Mouse (Mus musculus) heart, postnatal 14 days (tissue): Measurements from ENCODE around the gene Isl2. TPM values are rescaled to one million over a fixed set of nuclear protein-coding genes. Genes with fewer than 3 reads are reported as not detected.

Experiments
- DNase-seq, 2 experiments: peaks; one replicate each; pipeline ENCODE4 v3.0.0; 2021 to 2022
- intact Hi-C: fragments of 180-260 bp; cut with DNase I; formaldehyde crosslinking; loops from one replicate; pipeline ENCODE4 v1.15.1; 2025
- total RNA-seq, 2 experiments: library from RNA; stranded (reverse); gene quantifications; 2 replicates each; pipeline ENCODE4 v1.2.3; 2021

Isl2 gene
- total RNA-seq, 2 experiments from 2014 or later: 0.15 TPM; not detected in 1

GRCm38 (mm10) chr9:55544861-55545555, 6.5 kb downstream of the Isl2 start:
- intact Hi-C loops: loop anchor here (5.0 to 10.0 kb wide), 2 partner anchors 33 to 210 kb away; partner anchors contain the start of gene Etfa
- DNase-seq: peak; percentile 37 to 46

- intact Hi-C loops: loop anchor here (5.0 to 10.0 kb wide), 2 partner anchors 33 to 211 kb away; partner anchors contain the start of gene Etfa
- peak; percentile 14 for DNase-seq
Observed at GRCm38 (mm10) chr9:55545556-55546175, 7.2 kb downstream of the Isl2 start.

GRCm38 (mm10) chr9:55546176-55547010, 7.9 kb downstream of the Isl2 start:
- peak; percentile 45 to 48 for DNase-seq
- intact Hi-C loops: loop anchor here (5.0 to 10.0 kb wide), 2 partner anchors 34 to 212 kb away; partner anchors contain the start of gene Etfa

GRCm38 (mm10) chr9:55548871-55549270, 10.4 kb downstream of the Isl2 start:
- DNase-seq: no peak
- intact Hi-C loops: loop anchor here (1.0 to 10.0 kb wide), 4 partner anchors 10 to 214 kb away; partner anchors contain the start of gene Etfa

GRCm38 (mm10) chr9:55549302-55549890, 10.9 kb downstream of the Isl2 start:
- no peak for DNase-seq
- intact Hi-C loops: loop anchor here (5.0 to 10.0 kb wide), 2 partner anchors 37 to 215 kb away; partner anchors contain the start of gene Etfa

GRCm38 (mm10) chr9:55554986-55555385, 16.5 kb downstream of the Isl2 start:
- no peak for DNase-seq
- intact Hi-C loops: no loop called here

- DNase-seq: no peak
- intact Hi-C loops: no loop called here
Observed at GRCm38 (mm10) chr9:55560960-55561359, 22.5 kb downstream of the Isl2 start.

GRCm38 (mm10) chr9:55568466-55569159, 30.1 kb downstream of the Isl2 start:
- peak; percentile 27 to 48 for DNase-seq
- intact Hi-C loops: no loop called here

GRCm38 (mm10) chr9:55571071-55571470, 32.6 kb downstream of the Isl2 start:
- intact Hi-C loops: no loop called here
- DNase-seq: no peak

- intact Hi-C loops: no loop called here
- DNase-seq: no peak
Observed at GRCm38 (mm10) chr9:55576571-55576970, 38.1 kb downstream of the Isl2 start.

- DNase-seq: no peak
- intact Hi-C loops: no loop called here
Observed at GRCm38 (mm10) chr9:55581414-55581813, 42.9 kb downstream of the Isl2 start.

GRCm38 (mm10) chr9:55586141-55586540, 47.7 kb downstream of the Isl2 start:
- DNase-seq: no peak
- intact Hi-C loops: no loop called here

Other genes with a start within 250 kb of the Isl2 start
- gene Nrg4, start 211.8 kb upstream of the Isl2 start, total RNA-seq: 1 to 10 TPM in 1 of 2 experiments, under 1 TPM in 1; 0.49 to 2.0 TPM
- 1 to 10 TPM; 1.1 to 1.2 TPM for gene Tmem266, start 211.8 kb upstream of the Isl2 start, total RNA-seq
- 100 to 1,000 TPM; 719 to 730 TPM for gene Etfa, start 26.4 kb upstream of the Isl2 start, total RNA-seq